Mouse (Mus musculus): ENCODE results near the gene Oog4. TPM values are rescaled to one million over a fixed set of nuclear protein-coding genes. Genes with fewer than 3 reads are reported as not detected.

The Oog4 gene
- not detected for total RNA-seq (2023)

DNA sequence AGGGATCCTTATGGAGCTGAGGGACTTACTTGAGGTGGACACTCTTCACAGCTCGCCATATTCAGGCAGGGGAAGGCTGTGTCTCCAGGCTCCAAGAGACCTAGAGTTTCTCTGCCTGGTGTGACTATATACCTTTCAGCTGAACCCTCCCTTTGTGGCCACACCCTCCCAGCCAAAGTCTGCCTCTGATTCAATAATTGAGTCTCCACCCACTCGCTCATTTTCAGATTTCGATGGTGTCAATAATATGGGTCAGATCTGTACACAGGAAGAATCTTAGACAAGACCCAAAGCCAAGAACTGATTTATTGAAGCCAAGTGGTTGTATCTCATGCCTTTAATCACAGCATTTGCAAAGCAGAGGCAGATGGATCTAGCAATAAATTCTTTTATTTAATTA, at the start of gene Oog4:
TSS of gene Oog4 (minus strand) at position 101 of the 400 bp plus-strand sequence.

DNA sequence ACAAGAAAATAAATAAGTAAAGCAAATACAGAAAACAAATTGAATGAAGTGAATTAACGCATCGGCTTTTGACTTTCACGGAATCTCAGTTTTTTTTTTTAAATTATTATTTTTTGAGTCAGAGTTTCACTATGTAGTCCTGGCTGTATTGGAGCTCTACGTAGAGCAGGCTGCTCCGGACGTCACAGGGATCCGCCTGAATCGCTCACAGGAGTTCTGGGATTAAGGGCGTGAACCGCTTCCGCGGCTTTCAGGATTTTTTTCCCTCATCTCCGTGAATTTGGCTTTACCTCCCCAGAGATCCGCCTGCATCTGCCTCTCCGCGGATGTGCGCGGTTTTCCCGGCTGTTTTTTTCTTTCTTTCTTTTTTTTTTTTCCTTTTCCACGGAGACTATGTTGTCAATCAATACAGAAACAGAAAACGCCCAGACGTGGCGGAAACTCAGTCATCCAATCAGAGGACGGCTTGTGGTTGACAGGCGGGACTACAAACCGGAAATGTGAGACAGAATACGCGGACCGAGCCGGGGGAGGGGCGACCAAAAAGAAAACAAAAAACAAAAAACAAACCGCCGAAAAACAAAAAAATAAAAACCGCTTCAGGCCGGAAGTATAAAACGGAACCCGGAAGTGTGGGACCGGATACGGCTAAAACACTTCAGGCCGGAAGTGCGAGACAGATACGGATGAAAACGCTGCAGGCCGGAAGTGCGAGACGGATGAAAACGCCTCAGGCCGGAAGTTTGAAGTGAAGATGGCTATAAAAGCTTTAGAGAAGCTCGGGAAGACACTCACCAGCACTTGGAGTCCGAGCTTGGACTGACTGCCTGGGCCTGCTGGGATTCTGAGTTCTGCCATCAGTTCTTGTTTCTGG, 37.7 kb downstream of the Oog4 start, which contains the start of gene Pramef8:
TSS of gene Pramef8 (plus strand) at position 208 of the 874 bp plus-strand sequence.

DNA sequence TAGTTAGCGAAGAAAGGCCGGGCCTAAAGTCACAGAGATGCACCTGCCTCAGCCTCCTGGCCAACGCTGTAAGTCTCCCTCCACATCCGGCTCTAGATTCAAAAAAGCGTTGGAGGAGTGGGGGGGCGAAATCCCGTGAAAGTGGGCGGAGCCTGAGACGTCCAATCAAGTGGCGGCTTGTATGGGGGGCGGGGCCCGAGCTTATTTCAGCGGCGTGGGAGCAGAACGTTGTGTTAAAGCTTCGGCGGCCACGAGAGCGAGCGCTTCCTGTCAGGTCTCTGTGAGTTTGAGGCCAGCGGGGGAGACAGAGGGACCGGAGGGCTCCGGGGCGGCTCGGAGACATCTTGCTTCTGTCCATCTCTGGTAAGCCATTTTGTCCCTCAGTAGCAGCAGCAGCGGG, 55.9 kb downstream of the Oog4 start, which contains the start of gene Pramel1:
TSS of gene Pramel1 (plus strand) at position 248 of the 400 bp plus-strand sequence.

Other genes starting within 250 kb of the Oog4 start
- 71.3 TPM for gene Prdm2, start 237.3 kb downstream of the Oog4 start, total RNA-seq (2023)
- gene Pdpn, start 150.8 kb downstream of the Oog4 start, total RNA-seq (2023), result 1.3 TPM
- not detected for gene Lrrc38, start 100.6 kb downstream of the Oog4 start, total RNA-seq (2023)
- gene Pramel1, start 55.9 kb downstream of the Oog4 start, total RNA-seq (2023), result not detected
- 44.3 TPM for gene Pramef8, start 37.9 kb downstream of the Oog4 start, total RNA-seq (2023)
- gene Gm13043, start 61.0 kb upstream of the Oog4 start, total RNA-seq (2023), result not detected
- gene Gm13040, start 85.6 kb upstream of the Oog4 start, total RNA-seq (2023), result not detected
- not detected for gene BC080695, start 101.4 kb upstream of the Oog4 start, total RNA-seq (2023)
- gene Gm13057, start 101.4 kb upstream of the Oog4 start, total RNA-seq (2023), result not detected
- gene Gm13083, start 164.7 kb upstream of the Oog4 start, total RNA-seq (2023), result not detected
- gene Gm13088, start 206.9 kb upstream of the Oog4 start, total RNA-seq (2023), result not detected

All from CD4-positive naive resting alpha-beta T cell, adult 57 days (primary cell).